Mouse (Mus musculus) forebrain, embryonic 11.5 days (tissue): Measurements from ENCODE around the gene Meis2. TPM values are rescaled to one million over a fixed set of nuclear protein-coding genes. Genes with fewer than 3 reads are reported as not detected.
A peak's percentile ranks its signal among the peaks of the same experiment; 100 is the strongest.

Source experiments
- ATAC-seq: fragments of 200-750 bp; cut with Nextera tagmentation; replicated peaks from 2 replicates; pipeline ENCODE4 v1.8.0; 2017; ENCODE audit warnings: moderate TSS enrichment; ENCODE audit not compliant: low FRiP score
- DNase-seq: peaks from one replicate; pipeline ENCODE4 v3.0.0-alpha.2; 2017; ENCODE audit warnings: low spot score
- H3K27ac ChIP-seq: fragments of 300-500 bp; sonication (generic); 2 replicates; pipeline ENCODE4 v1.5.1; 2014; ENCODE audit warnings: low read depth, low read length
- H3K27me3 ChIP-seq: fragments of 300-500 bp; sonication (generic); 2 replicates; pipeline ENCODE4 v1.6.1; 2014; ENCODE audit warnings: mild to moderate bottlenecking, low read length, mixed read lengths; ENCODE audit not compliant: control insufficient read depth, insufficient read depth
- H3K36me3 ChIP-seq: fragments of 300-500 bp; sonication (generic); 2 replicates; pipeline ENCODE4 v1.6.1; 2014; ENCODE audit warnings: mild to moderate bottlenecking, low read length, moderate library complexity, mixed read lengths; ENCODE audit not compliant: control insufficient read depth, insufficient read depth
- H3K4me1 ChIP-seq: fragments of 300-500 bp; sonication (generic); replicated peaks from 2 replicates; pipeline ENCODE4 v1.6.1; 2014; ENCODE audit warnings: low read length, mixed read lengths; ENCODE audit not compliant: control insufficient read depth, insufficient read depth
- H3K4me2 ChIP-seq: fragments of 300-500 bp; sonication (generic); 2 replicates; pipeline ENCODE4 v1.6.1; 2014; ENCODE audit warnings: low read depth, mild to moderate bottlenecking, low read length, moderate library complexity, mixed read lengths; ENCODE audit not compliant: severe bottlenecking
- H3K4me3 ChIP-seq: fragments of 300-500 bp; sonication (generic); 2 replicates; pipeline ENCODE4 v1.5.1; 2014; ENCODE audit warnings: low read depth, low read length
- H3K9ac ChIP-seq: fragments of 300-500 bp; sonication (generic); 2 replicates; pipeline ENCODE4 v1.6.1; 2014; ENCODE audit warnings: low read length
- H3K9me3 ChIP-seq: fragments of 300-500 bp; sonication (generic); 2 replicates; pipeline ENCODE4 v1.6.1; 2016; ENCODE audit warnings: low read length, mixed read lengths; ENCODE audit not compliant: control insufficient read depth
- WGBS: fragments of 180-500 bp; shearing (Covaris S2); extraction: QIAGEN DNeasy Blood & Tissue Kit; methylation state at CpG from one replicate; pipeline ENCODE4 v1.1.7; 2014; 5-methylcytosine and 5-hydroxymethylcytosine counted together
- polyA plus RNA-seq: library from polyadenylated mRNA; unstranded; fragments of >200 nt; fragmentation: Nextera tagmentation; extraction: Ambion mirVana; gene quantifications from 2 replicates; pipeline ENCODE4 v1.2.1, GENCODE M21; 2014

The Meis2 gene
- polyA plus RNA-seq, result 75.4 and 77.2 TPM in 2 replicates

- Histone ChIP-seq H3K9ac (peak within 1 kb of the TSS; percentile 97), H3K9me3 (no peaks in the 10 kb centered on the region), H3K4me3 (peak within 1 kb of the TSS; percentile 75), H3K4me1 (peaks cover 4% of the 10 kb centered on the region; the same call in 1 of the 2 replicates), H3K4me2 (peak within 1 kb of the TSS; percentile 82), H3K27ac (peak within 1 kb of the TSS; percentile 96), H3K36me3 (no peaks in the 10 kb centered on the region), H3K27me3 (no peaks in the 10 kb centered on the region; the same call in 1 of the 2 replicates)
- peak; percentile 94 for DNase-seq
- ATAC-seq, result peak; percentile 78
- WGBS, result under 1% methylated on average over 29 of the region's 37 CpGs
Measured at GRCm38 (mm10) chr2:116065570-116066005, at the start of gene Meis2. Gene Meis2, minus strand, starts transcription at chr2:116065839.

GRCm38 (mm10) chr2:116106194-116106593, 40.6 kb upstream of the Meis2 start:
- ATAC-seq, result no peak
- no peak for DNase-seq

GRCm38 (mm10) chr2:116105179-116105578, 39.5 kb upstream of the Meis2 start:
- no peak for DNase-seq
- WGBS, result 73% methylated on average over 3 of the region's 3 CpGs
- H3K9me3 ChIP-seq, result no peaks in the 10 kb centered on the region
- H3K27ac ChIP-seq, result no peak overlapping the region
- no peaks in the 10 kb centered on the region for H3K36me3 ChIP-seq
- H3K4me3 ChIP-seq, result no peak overlapping the region
- H3K9ac ChIP-seq, result no peak overlapping the region
- H3K4me2 ChIP-seq, result no peak overlapping the region
- no peaks in the 10 kb centered on the region for H3K4me1 ChIP-seq
- ATAC-seq, result no peak
- H3K27me3 ChIP-seq, result no peaks in the 10 kb centered on the region

More at GRCm38 (mm10) chr2:116106194-116106593, 40.6 kb upstream of the Meis2 start:
- H3K4me1 ChIP-seq, result no peaks in the 10 kb centered on the region
- H3K27me3 ChIP-seq, result no peaks in the 10 kb centered on the region
- H3K9me3 ChIP-seq, result no peaks in the 10 kb centered on the region
- H3K4me2 ChIP-seq, result no peak overlapping the region
- no peak overlapping the region for H3K4me3 ChIP-seq
- no peaks in the 10 kb centered on the region for H3K36me3 ChIP-seq
- no peak overlapping the region for H3K9ac ChIP-seq
- 63% methylated on average over 4 of the region's 4 CpGs for WGBS
- H3K27ac ChIP-seq, result no peak overlapping the region

GRCm38 (mm10) chr2:116103411-116103996, 37.9 kb upstream of the Meis2 start:
- H3K4me2 ChIP-seq, result no peak overlapping the region
- H3K9me3 ChIP-seq, result no peaks in the 10 kb centered on the region
- ATAC-seq (peak; percentile 83), DNase-seq (peak; percentile 52)
- no peak overlapping the region for H3K27ac ChIP-seq
- WGBS, result 37% methylated on average over 5 of the region's 5 CpGs
- no peak overlapping the region for H3K4me3 ChIP-seq
- no peaks in the 10 kb centered on the region for H3K27me3 ChIP-seq
- H3K36me3 ChIP-seq, result no peaks in the 10 kb centered on the region
- no peak overlapping the region for H3K9ac ChIP-seq
- no peaks in the 10 kb centered on the region for H3K4me1 ChIP-seq

DNA sequence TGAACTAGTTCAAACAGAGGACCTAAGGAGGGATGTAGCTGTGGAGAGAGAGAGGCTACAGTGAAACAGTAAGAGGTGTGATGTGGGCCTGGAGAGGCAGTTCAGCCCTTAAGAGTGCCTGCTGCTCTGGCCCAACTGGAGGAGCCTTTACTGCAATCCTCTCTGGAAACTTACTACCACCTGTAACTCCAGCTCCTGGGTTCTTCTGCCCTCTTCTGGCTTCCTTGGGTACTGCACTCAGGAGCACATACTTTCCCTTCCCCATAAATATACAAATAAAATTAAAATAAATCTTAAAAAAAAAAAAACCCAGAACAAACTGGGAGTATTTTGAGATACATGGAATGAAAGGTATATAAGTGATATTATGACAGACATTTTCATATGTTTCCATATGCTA, 35.6 kb upstream of the Meis2 start:
- no peak overlapping the region for H3K27ac ChIP-seq
- no peaks in the 10 kb centered on the region for H3K27me3 ChIP-seq
- H3K4me1 ChIP-seq, result no peaks in the 10 kb centered on the region
- ATAC-seq (no peak), DNase-seq (peak; percentile 80)
- no peak overlapping the region for H3K4me3 ChIP-seq
- no peak overlapping the region for H3K4me2 ChIP-seq
- H3K36me3 ChIP-seq, result no peaks in the 10 kb centered on the region
- H3K9me3 ChIP-seq, result no peaks in the 10 kb centered on the region
- H3K9ac ChIP-seq, result no peak overlapping the region

DNA sequence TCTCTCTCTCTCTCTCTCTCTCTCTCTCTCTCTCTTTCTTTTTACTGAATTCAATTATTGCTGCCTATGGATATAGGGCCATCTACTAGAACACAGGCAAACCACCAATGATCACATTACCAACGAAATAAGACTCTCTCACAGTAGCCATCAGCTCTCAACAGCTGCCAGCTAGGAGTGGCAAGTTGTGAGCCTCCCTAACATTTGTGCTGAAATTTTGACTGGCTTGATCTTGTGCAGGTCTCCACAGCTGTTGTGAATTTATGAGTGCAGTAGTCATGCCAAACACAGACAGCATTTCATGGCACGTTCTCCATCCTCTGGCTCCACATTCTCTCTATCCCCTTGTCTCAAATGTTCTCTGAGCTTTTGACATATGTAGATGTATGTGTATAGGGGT, 15.3 kb upstream of the Meis2 start:
- Histone ChIP-seq H3K9ac (no peak overlapping the region), H3K9me3 (no peaks in the 10 kb centered on the region; the same call in 1 of the 2 replicates), H3K36me3 (no peaks in the 10 kb centered on the region), H3K27me3 (peaks cover 3% of the 10 kb centered on the region; the same call in 1 of the 2 replicates), H3K4me3 (no peak overlapping the region), H3K4me1 (no peaks in the 10 kb centered on the region), H3K4me2 (no peak overlapping the region), H3K27ac (no peak overlapping the region)
- ATAC-seq (no peak), DNase-seq (no peak)
- WGBS, result 74% methylated on average over 2 of the region's 2 CpGs

- H3K36me3 ChIP-seq, result no peaks in the 10 kb centered on the region
- DNase-seq (no peak), ATAC-seq (no peak)
- peaks cover 10% of the 10 kb centered on the region for H3K4me1 ChIP-seq
- no peak overlapping the region for H3K27ac ChIP-seq
- H3K9ac ChIP-seq, result no peak overlapping the region
- peaks cover 9% of the 10 kb centered on the region; the same call in 1 of the 2 replicates for H3K27me3 ChIP-seq
- WGBS, result 89% methylated on average over 2 of the region's 2 CpGs
- H3K4me3 ChIP-seq, result no peak overlapping the region
- H3K4me2 ChIP-seq, result no peak overlapping the region
- no peaks in the 10 kb centered on the region; the same call in 1 of the 2 replicates for H3K9me3 ChIP-seq
Measured at GRCm38 (mm10) chr2:116078841-116079240, 13.2 kb upstream of the Meis2 start.

DNA sequence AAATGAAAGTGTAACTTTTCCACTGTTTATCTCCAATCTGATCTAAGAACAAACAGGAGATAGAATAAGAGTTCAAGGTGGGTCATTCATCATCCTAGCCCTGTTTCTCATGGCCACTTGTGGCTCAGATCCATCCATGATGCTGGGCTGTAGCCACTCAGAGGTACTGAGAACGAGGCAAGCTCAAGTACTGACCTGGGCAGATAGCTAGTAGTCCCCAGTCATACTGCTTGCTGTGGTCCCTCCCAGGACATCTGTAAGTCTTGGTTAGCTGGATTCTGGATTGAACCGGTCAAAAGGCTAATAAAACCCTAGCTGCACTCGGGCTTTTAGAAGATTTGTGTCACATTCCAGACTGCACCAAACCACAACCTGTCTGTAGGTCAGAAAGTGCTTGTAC, 12.1 kb upstream of the Meis2 start:
- WGBS, result 73% methylated on average over 3 of the region's 3 CpGs
- DNase-seq (no peak), ATAC-seq (no peak)
- H3K4me2 ChIP-seq, result no peak overlapping the region
- H3K9ac ChIP-seq, result no peak overlapping the region
- H3K27me3 ChIP-seq, result peaks cover 17% of the 10 kb centered on the region
- no peak overlapping the region for H3K4me3 ChIP-seq
- no peaks in the 10 kb centered on the region for H3K36me3 ChIP-seq
- H3K9me3 ChIP-seq, result no peaks in the 10 kb centered on the region; the same call in 1 of the 2 replicates
- no peak overlapping the region for H3K27ac ChIP-seq
- peaks cover 10% of the 10 kb centered on the region for H3K4me1 ChIP-seq
